Mouse (Mus musculus): ENCODE data around the gene Rgs10.

- TF ChIP-seq POLR2A (IDR thresholded peaks at IDR 0.05; ENCODE audit: insufficient read depth, low read depth, low read length) (no peak), CTCF (IDR thresholded peaks at IDR 0.05) (no peak), EP300 (IDR thresholded peaks at IDR 0.05; ENCODE audit: insufficient read depth, low read depth, low read length) (no peak)
These were observed 15.4 kb downstream of the Rgs10 start for GRCm38 (mm10) chr7:128403128-128403527.

Data from heart, adult 2 months (tissue).